Mouse (Mus musculus) T-helper 1 cell (primary cell): ENCODE data around the gene Neurog2.

ENCODE experiments used
- in situ Hi-C: fragments of 300-600 bp; cut with MboI, MseI; formaldehyde crosslinking; loops from one replicate; pipeline ENCODE4 v1.15.1; 2025; ENCODE audit warnings: high pct_unique_total_duplicates

Gene Neurog2

DNA sequence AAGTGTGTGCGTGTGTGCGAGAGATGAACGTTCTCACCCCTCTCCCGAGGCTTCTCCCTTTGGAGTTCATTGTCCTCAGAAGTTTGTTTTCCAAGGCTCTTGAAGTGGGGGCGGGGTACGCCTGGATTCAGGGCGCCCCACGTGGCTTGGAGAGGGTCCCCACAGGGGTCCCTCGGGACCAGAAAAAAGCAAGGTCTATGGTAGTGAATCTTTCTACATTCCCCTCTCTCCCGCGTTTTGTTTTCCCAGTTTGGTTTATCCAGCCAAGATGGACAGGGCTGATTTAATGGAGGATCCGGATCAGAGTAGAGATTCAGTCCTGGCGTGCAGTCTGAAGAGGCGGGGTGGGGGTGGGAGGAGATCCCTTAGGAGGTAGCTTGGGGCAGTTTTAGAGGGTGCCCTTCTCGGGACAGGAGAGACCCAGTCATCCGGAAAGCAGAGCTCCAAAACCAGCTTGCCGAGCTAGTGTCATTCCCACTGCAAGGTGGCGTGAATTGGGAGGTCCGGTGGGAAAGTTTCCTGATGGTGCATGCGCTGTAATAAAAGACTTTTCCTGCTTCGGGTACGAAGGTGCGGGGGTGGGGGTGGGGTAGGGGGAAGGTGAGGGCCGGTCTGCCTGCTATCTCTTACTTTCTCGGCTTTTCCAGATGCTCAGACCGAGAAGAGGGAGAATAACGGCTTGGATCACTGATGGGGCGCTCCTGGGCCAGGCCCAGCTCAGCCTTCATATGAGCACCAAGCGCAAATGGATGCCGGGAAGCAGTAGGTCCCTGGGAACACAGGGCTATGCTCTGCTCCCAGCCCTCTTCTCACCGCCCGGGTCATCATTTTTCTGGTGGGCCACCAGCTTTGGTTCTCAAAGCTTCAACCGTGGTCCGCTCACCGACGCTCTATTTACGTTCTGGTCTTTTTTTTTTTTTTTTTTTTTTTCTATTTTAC is 8.1 kb downstream of the Neurog2 start:
- in situ Hi-C loops, result loop anchor here (5.0 kb wide), 1 partner anchor 111 kb away; no protein-coding TSS in a partner anchor

GRCm38 (mm10) chr3:127642211-127642610 is 9.3 kb downstream of the Neurog2 start:
- in situ Hi-C loops, result loop anchor here (5.0 kb wide), 1 partner anchor 110 kb away; no protein-coding TSS in a partner anchor

DNA sequence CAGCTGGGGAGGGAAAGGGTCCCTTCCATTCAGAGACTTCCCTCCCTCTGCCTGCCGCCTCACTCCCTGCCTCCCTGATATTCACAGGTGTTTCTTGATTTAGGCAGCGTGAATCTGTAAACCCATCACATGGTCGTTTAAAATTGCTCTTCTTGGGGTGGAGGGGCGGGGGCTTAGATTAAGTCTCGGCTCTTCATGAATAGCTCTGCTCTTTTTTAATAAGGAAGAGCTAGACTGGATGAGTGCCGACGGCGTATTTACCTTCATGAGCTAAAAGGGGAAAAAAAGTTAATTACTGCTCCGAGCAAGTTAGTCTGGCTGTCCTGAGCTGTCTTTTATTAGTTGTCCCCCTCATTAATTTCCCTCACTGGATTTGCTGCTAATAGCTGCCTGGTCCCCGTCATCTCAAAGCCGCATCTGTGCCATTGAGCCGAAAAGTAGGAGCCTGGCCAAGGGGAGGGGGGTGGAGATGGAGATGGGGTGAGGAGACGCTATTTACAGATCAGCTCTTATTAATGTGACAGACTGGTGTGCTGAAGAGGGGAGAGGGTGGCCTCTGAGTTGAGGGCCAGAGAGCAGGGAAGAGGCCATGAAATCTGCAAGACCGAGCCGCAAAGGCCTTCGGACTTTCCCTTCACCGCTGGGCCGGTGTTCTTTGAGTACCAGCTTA is 13.4 kb downstream of the Neurog2 start:
- in situ Hi-C loops, result no loop called here

GRCm38 (mm10) chr3:127651742-127652653 is 19.1 kb downstream of the Neurog2 start:
- in situ Hi-C loops, result no loop called here

GRCm38 (mm10) chr3:127660712-127661111 is 27.8 kb downstream of the Neurog2 start:
- in situ Hi-C loops, result no loop called here

GRCm38 (mm10) chr3:127661646-127662531 is 29.0 kb downstream of the Neurog2 start:
- in situ Hi-C loops, result no loop called here

DNA sequence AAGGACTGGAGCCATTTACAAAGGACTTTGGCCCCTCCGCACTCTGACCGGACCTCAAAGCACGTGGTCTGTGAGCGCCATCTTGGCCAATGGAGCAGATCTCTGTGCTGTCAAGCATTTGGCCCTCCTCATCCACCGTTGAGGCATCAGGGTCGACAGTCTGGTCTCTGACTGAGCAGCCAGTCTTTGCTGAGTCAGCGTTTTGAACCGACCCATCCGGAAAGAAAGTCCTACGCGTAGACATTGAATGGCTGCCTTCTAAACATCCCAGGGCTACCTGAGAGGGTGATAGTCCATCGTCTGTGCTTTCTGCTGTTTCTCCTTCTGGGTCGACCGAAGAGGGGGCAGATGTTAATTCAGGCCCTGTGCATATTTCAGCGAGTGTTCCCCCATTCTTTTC is 46.8 kb downstream of the Neurog2 start:
- in situ Hi-C loops, result no loop called here
